Mouse (Mus musculus): ENCODE data around the gene Zfp536. TPM values are rescaled to one million over a fixed set of nuclear protein-coding genes. Genes with fewer than 3 reads are reported as not detected.
A peak's percentile ranks its signal among the peaks of the same experiment; 100 is the strongest.

Gene Zfp536
- polyA plus RNA-seq, 1 experiment from 2014 or later, result 5.1 TPM

DNA sequence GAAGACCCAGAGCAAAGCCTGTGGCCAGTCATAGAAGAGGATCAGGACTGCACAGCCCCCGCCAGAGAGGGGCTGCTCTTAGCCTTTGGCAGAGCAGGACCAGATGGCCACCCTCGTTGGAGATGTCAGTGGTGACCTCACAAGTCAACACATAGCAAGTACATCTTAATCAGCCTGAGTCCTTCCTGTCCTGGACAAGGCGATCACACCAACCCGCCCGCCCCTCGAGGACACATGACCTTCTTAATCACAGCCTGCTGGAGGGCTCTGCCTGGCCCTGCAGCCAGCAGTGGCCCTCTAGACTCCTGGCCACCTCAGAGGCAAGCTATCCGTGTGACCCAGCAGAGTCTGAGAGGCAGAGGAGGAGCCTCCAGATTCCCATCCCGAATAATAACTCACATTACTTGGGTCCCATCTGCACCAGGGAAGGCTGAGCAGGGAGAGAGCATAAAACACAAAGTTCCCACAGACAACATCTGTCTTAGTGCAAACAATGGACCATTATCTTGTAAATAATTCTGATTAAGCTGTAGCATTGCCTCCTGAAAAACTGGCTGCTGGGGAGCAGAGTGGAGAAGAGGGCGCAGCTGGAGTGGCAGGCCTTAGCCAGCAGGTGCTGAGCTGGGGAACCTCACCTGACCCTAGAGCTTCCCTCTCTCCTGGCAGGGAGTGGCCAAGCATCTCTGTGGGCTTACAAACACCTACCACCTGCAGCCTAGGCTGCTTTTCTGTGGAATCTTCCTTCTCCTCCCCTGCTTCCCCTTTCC, 306.8 kb downstream of the Zfp536 start:
- H3K27ac ChIP-seq (ENCODE audit: poor library complexity, severe bottlenecking), result no peak overlapping the region
- no peaks in the 10 kb centered on the region for H3K27me3 ChIP-seq (replicated peaks)
- WGBS, result 21% methylated on average over 9 of the region's 9 CpGs
- H3K9me3 ChIP-seq (replicated peaks), result no peaks in the 10 kb centered on the region
- H3K36me3 ChIP-seq, result no peaks in the 10 kb centered on the region
- no peak overlapping the region for H3K4me3 ChIP-seq
- no peak overlapping the region for H3K9ac ChIP-seq
- peaks cover 5% of the 10 kb centered on the region for H3K4me1 ChIP-seq (replicated peaks)
- peak; percentile 27; the same call in 1 of the 2 replicates for ATAC-seq (ENCODE audit: insufficient number of reproducible peaks, low FRiP score)
- H3K4me2 ChIP-seq, result no peak overlapping the region

DNA sequence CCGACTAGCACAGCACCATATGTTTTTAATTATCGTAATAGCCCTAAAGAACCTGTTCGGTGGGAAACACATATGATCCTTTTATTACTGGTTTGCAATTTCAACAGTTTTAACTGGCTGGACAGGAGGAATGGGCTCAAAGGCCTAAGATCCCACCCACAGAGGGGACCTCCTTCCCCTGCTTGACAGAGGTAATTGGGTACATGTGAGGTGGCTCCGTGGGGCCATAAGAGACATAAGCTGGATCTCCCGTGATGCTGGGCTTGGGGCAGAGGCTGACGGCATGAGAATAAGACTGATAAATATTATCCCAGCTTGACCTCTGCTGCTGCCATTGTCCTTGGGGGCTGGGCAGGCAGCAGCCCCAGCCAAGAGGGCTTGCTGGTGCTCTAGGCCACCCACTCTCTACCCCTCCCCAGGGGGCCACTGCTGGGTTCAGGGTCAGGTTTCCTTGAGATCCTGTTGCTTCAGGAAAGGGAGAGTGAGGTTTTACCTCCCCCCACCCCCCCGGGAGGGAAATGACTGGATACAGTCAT, 309.2 kb downstream of the Zfp536 start:
- Histone ChIP-seq H3K4me3 (no peak overlapping the region), H3K27ac (ENCODE audit: poor library complexity, severe bottlenecking) (no peak overlapping the region), H3K9ac (no peak overlapping the region), H3K4me2 (no peak overlapping the region), H3K9me3 (replicated peaks) (no peaks in the 10 kb centered on the region), H3K36me3 (no peaks in the 10 kb centered on the region), H3K27me3 (replicated peaks) (no peaks in the 10 kb centered on the region), H3K4me1 (replicated peaks) (peaks cover 5% of the 10 kb centered on the region)
- no peak for ATAC-seq (ENCODE audit: insufficient number of reproducible peaks, low FRiP score)
- WGBS, result 51% methylated on average over 7 of the region's 7 CpGs

DNA sequence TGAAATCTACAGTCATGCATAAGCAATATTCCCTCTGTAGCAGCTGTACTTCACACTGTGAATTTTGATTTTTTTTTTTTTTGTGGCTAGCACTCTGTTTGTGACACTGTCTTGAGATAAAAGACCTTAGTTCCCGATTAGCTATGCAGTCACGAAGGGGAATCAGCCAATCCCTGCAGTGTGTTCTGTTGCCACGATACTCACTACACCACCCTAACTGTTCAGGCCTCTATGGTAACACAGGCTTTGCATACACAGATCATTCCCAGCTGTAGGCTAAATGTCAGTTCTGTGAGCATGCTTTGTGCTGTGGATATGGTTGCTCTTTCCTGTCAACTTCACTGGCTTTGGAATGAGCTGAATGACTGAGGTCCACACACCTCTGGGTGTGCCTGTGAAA, 325.9 kb downstream of the Zfp536 start:
- no peak for ATAC-seq (ENCODE audit: insufficient number of reproducible peaks, low FRiP score)
- Histone ChIP-seq H3K4me1 (replicated peaks) (no peaks in the 10 kb centered on the region), H3K36me3 (no peaks in the 10 kb centered on the region), H3K4me2 (no peak overlapping the region), H3K9ac (no peak overlapping the region), H3K4me3 (no peak overlapping the region), H3K27ac (ENCODE audit: poor library complexity, severe bottlenecking) (no peak overlapping the region), H3K27me3 (replicated peaks) (no peaks in the 10 kb centered on the region), H3K9me3 (replicated peaks) (peaks cover 14% of the 10 kb centered on the region)
- 75% methylated on average over 3 of the region's 3 CpGs for WGBS

DNA sequence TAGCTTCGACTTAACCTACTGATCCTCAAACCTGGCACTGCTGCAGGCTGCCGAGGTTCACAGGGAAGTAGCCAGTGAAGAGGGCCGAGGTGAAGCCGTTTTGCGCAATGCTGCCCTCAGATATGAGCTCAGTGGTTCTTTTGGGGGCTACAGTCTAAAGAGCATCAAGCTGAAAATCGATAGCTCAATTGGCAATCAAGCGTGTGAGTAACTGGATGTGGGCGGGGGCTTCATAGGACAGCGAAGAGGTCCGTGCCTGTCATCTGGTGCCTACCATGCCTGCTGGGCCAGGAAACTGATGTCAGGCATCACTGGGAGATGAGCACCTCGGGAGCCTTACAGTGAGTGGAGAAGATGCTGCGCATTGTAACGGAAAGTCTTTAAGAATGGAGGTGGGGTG, 333.5 kb downstream of the Zfp536 start:
- ATAC-seq (ENCODE audit: insufficient number of reproducible peaks, low FRiP score), result no peak
- H3K4me1 ChIP-seq (replicated peaks), result 0 out of 2 replicates have a peak, but pooled peaks cover 3% of the 10 kb centered on the region
- H3K4me3 ChIP-seq, result no peak overlapping the region

DNA sequence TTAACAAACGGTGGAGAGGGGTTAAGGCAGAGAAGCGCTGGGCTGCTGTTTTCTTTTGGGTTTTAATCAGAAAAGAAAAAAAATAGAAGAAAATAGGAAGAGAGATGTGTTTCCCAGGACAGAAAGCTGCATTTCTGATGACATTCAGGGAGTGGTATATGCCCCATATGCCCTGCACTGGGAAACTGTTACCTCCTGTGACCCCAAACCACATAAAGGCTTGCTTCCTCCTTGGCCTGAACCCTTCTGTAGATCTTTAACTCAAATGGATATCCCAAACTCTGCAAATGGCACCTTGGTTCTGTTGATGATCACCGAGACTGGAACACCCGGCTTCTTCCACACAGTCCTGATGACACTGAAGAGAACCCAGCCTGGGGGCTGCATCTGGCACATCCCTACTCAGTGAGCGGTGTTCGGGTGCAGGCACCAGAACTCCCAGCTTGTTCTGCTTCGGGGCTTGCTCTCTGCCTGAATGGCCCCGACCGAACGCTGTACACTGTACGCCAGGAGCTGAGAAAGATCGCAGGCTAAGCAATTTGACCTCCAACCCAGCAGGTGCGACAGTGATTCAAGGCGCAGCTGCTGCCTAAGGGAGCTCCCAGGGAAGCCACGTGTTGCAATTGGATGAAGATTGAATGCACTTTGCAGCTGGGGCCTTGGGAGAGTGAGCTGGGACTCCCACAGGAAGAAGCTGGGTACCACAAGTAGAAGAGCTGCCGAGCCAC, 334.2 kb downstream of the Zfp536 start:
- ATAC-seq (ENCODE audit: insufficient number of reproducible peaks, low FRiP score), result no peak
- Histone ChIP-seq H3K4me3 (no peak overlapping the region), H3K4me1 (replicated peaks) (0 out of 2 replicates have a peak, but pooled peaks cover 3% of the 10 kb centered on the region), H3K4me2 (no peak overlapping the region), H3K9ac (no peak overlapping the region), H3K27ac (ENCODE audit: poor library complexity, severe bottlenecking) (no peak overlapping the region), H3K27me3 (replicated peaks) (no peaks in the 10 kb centered on the region), H3K9me3 (replicated peaks) (peaks cover 5% of the 10 kb centered on the region; the same call in 1 of the 2 replicates), H3K36me3 (no peaks in the 10 kb centered on the region)
- 74% methylated on average over 16 of the region's 16 CpGs for WGBS

More for the DNA sequence above, 333.5 kb downstream of the Zfp536 start:
- peaks cover 9% of the 10 kb centered on the region; the same call in 1 of the 2 replicates for H3K9me3 ChIP-seq (replicated peaks)
- WGBS, result 85% methylated on average over 13 of the region's 13 CpGs
- no peaks in the 10 kb centered on the region for H3K36me3 ChIP-seq
- no peak overlapping the region for H3K9ac ChIP-seq
- no peak overlapping the region for H3K27ac ChIP-seq (ENCODE audit: poor library complexity, severe bottlenecking)
- no peaks in the 10 kb centered on the region for H3K27me3 ChIP-seq (replicated peaks)
- no peak overlapping the region for H3K4me2 ChIP-seq

DNA sequence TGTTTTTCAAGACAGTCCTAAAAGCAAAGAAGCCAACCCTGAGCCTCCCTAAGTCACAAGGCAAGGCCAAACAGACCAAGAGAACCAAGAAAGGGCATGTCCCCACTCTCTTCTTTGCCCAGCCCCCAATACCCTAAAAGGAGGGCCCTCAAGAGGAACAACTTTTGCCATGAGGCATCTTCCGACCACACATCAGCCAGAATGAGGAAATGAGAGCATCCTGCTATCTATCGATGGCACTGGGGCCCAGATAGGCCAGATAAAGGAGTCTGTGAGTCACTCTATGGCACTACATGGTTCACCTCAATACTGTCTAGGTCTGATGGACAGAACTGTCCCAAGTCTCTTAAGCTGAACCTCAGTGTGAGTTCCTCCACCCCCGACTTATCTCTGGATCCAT, 335.6 kb downstream of the Zfp536 start:
- no peaks in the 10 kb centered on the region for H3K27me3 ChIP-seq (replicated peaks)
- H3K4me2 ChIP-seq, result no peak overlapping the region
- H3K4me1 ChIP-seq (replicated peaks), result 0 out of 2 replicates have a peak, but pooled peaks cover 3% of the 10 kb centered on the region
- H3K36me3 ChIP-seq, result no peaks in the 10 kb centered on the region
- 63% methylated on average over 3 of the region's 3 CpGs for WGBS
- no peak overlapping the region for H3K4me3 ChIP-seq
- H3K27ac ChIP-seq (ENCODE audit: poor library complexity, severe bottlenecking), result no peak overlapping the region
- ATAC-seq (ENCODE audit: insufficient number of reproducible peaks, low FRiP score), result no peak
- no peak overlapping the region for H3K9ac ChIP-seq
- no peaks in the 10 kb centered on the region for H3K9me3 ChIP-seq (replicated peaks)

DNA sequence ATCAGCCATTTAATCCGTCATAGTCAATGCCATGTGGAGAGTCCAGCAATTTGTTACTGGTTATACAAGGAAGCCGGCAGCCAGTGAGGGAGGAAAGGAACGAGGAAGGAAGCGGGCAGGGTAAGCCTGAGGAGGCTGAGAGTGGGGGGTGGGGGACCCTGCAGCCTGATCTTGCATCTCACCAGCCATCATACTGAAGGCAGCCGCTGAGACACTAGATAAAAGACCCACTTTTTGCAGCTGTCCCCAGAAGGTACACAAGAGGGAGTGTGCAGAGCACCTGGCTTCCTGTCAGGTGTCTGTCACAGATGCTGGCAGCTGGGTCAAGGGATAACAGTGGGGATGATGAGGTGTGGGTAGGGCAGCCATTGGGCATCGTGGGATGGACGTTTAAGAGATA, 340.3 kb downstream of the Zfp536 start:
- Histone ChIP-seq H3K4me1 (replicated peaks) (0 out of 2 replicates have a peak, but pooled peaks cover 3% of the 10 kb centered on the region), H3K4me2 (no peak overlapping the region), H3K9ac (no peak overlapping the region), H3K9me3 (replicated peaks) (0 out of 2 replicates have a peak, but pooled peaks cover 3% of the 10 kb centered on the region), H3K36me3 (no peaks in the 10 kb centered on the region), H3K27ac (ENCODE audit: poor library complexity, severe bottlenecking) (no peak overlapping the region), H3K4me3 (no peak overlapping the region), H3K27me3 (replicated peaks) (no peaks in the 10 kb centered on the region)
- no peak for ATAC-seq (ENCODE audit: insufficient number of reproducible peaks, low FRiP score)
- 55% methylated on average over 7 of the region's 7 CpGs for WGBS

DNA sequence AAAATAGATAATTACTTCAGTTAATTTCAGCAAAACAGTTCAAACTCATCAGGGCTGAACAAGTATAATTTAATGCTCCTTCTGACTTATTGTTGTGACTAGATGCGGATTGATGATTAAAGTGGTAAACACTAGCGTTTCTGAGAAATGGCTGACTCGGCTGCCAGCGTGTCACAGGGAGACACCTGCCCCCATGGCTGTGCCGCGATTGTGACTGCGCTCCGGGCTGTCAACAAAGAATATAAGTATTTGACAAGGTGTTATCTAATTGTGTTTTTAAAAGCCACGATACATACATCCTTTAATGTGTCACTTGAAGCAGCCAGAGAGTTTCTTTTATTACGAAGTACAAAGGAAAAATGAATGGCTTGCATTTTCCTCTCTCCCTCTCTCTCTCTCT, 342.0 kb downstream of the Zfp536 start:
- Histone ChIP-seq H3K36me3 (no peaks in the 10 kb centered on the region), H3K4me3 (no peak overlapping the region), H3K27me3 (replicated peaks) (no peaks in the 10 kb centered on the region), H3K4me2 (no peak overlapping the region), H3K9ac (no peak overlapping the region), H3K4me1 (replicated peaks) (no peaks in the 10 kb centered on the region), H3K27ac (ENCODE audit: poor library complexity, severe bottlenecking) (no peak overlapping the region), H3K9me3 (replicated peaks) (0 out of 2 replicates have a peak, but pooled peaks cover 4% of the 10 kb centered on the region)
- no peak for ATAC-seq (ENCODE audit: insufficient number of reproducible peaks, low FRiP score)
- WGBS, result 76% methylated on average over 10 of the region's 10 CpGs

DNA sequence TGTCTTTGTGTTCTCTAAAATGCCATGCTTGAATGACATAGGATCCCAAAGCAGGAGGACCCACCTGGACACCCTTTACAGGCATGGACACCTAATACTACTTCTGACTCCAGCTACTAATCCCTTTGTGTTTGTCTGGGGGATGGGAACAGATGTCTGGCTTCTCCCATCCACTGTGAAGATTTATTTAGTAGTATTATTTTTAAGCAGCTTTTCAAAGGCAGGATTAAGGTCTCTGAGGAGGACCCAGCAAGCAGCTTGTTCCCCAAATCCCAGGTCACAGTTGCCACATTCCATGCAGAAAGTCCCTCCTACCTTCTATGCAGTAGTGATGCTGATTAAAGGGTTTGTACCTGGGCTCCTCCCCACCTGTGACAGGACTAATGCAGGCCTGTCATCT, 347.4 kb downstream of the Zfp536 start:
- H3K9ac ChIP-seq, result no peak overlapping the region
- H3K4me2 ChIP-seq, result no peak overlapping the region
- no peaks in the 10 kb centered on the region for H3K4me1 ChIP-seq (replicated peaks)
- H3K9me3 ChIP-seq (replicated peaks), result 0 out of 2 replicates have a peak, but pooled peaks cover 4% of the 10 kb centered on the region
- H3K27me3 ChIP-seq (replicated peaks), result no peaks in the 10 kb centered on the region
- ATAC-seq (ENCODE audit: insufficient number of reproducible peaks, low FRiP score), result no peak
- H3K36me3 ChIP-seq, result no peaks in the 10 kb centered on the region
- H3K4me3 ChIP-seq, result no peak overlapping the region
- no peak overlapping the region for H3K27ac ChIP-seq (ENCODE audit: poor library complexity, severe bottlenecking)

DNA sequence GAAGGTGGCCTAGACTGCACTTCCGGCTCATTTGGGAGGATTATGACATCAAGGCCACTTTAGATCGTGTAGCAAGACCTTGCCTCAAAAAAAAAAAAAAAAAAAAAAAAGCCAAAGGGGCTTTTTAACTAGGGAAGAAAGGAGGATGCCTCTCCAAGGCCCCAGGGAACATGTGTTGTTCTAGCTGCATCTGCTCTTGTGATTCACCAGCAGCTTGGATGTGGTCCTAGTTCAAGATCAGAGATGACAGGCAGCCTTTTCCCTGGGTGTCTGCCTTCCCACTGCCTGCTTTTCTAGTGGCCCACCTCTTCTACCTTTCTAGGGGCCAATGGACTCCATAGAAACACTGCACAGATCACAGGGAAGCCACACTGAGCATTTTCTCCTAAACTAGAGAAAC, 350.5 kb downstream of the Zfp536 start:
- ATAC-seq (ENCODE audit: insufficient number of reproducible peaks, low FRiP score), result no peak
- H3K9me3 ChIP-seq (replicated peaks), result no peaks in the 10 kb centered on the region
- no peak overlapping the region for H3K27ac ChIP-seq (ENCODE audit: poor library complexity, severe bottlenecking)
- H3K9ac ChIP-seq, result no peak overlapping the region
- 59% methylated on average over 2 of the region's 2 CpGs for WGBS
- H3K27me3 ChIP-seq (replicated peaks), result no peaks in the 10 kb centered on the region
- H3K4me2 ChIP-seq, result no peak overlapping the region
- no peaks in the 10 kb centered on the region for H3K36me3 ChIP-seq
- no peak overlapping the region for H3K4me3 ChIP-seq
- H3K4me1 ChIP-seq (replicated peaks), result no peaks in the 10 kb centered on the region

Data from heart, embryonic 12.5 days (tissue).